Mouse (Mus musculus): ENCODE measurements around the gene Cyp11a1.

Cyp11a1 gene

GRCm38 (mm10) chr9:58009015-58009362 is 2.8 kb downstream of the Cyp11a1 start:
- DNase-seq (ENCODE audit: low spot score): peak; percentile 76

GRCm38 (mm10) chr9:58009588-58009987 is 3.4 kb downstream of the Cyp11a1 start:
- DNase-seq (ENCODE audit: low spot score): no peak

GRCm38 (mm10) chr9:58011027-58011426 is 4.8 kb downstream of the Cyp11a1 start:
- DNase-seq (ENCODE audit: low spot score): no peak

- no peak for DNase-seq (ENCODE audit: low spot score)
Observed at GRCm38 (mm10) chr9:58011552-58011951, 5.3 kb downstream of the Cyp11a1 start.

- no peak for DNase-seq (ENCODE audit: low spot score)
Observed at GRCm38 (mm10) chr9:58012486-58012885, 6.3 kb downstream of the Cyp11a1 start.

- DNase-seq (ENCODE audit: low spot score): no peak
Observed at GRCm38 (mm10) chr9:58012935-58013334, 6.7 kb downstream of the Cyp11a1 start.

GRCm38 (mm10) chr9:58014393-58015160 is 8.4 kb downstream of the Cyp11a1 start:
- no peak for DNase-seq (ENCODE audit: low spot score)

- DNase-seq (ENCODE audit: low spot score): no peak
Observed at GRCm38 (mm10) chr9:58015856-58016255, 9.6 kb downstream of the Cyp11a1 start.

- DNase-seq (ENCODE audit: low spot score): no peak
Observed at GRCm38 (mm10) chr9:58016962-58017361, 10.8 kb downstream of the Cyp11a1 start.

- DNase-seq (ENCODE audit: low spot score): no peak
Observed at GRCm38 (mm10) chr9:58018385-58018784, 12.2 kb downstream of the Cyp11a1 start.

- DNase-seq (ENCODE audit: low spot score): no peak
Observed at GRCm38 (mm10) chr9:58025995-58026394, 19.8 kb downstream of the Cyp11a1 start.

- DNase-seq (ENCODE audit: low spot score): no peak
Observed at GRCm38 (mm10) chr9:58027426-58028180, 21.4 kb downstream of the Cyp11a1 start.

GRCm38 (mm10) chr9:58028841-58029240 is 22.6 kb downstream of the Cyp11a1 start:
- DNase-seq (ENCODE audit: low spot score): no peak

- DNase-seq (ENCODE audit: low spot score): no peak
Observed at GRCm38 (mm10) chr9:58029635-58030034, 23.4 kb downstream of the Cyp11a1 start.

- no peak for DNase-seq (ENCODE audit: low spot score)
Observed at GRCm38 (mm10) chr9:58031895-58032294, 25.7 kb downstream of the Cyp11a1 start.

- no peak for DNase-seq (ENCODE audit: low spot score)
Observed at GRCm38 (mm10) chr9:58035519-58035918, 29.3 kb downstream of the Cyp11a1 start.

- DNase-seq (ENCODE audit: low spot score): no peak
Observed at GRCm38 (mm10) chr9:58035951-58036698, 29.9 kb downstream of the Cyp11a1 start.

GRCm38 (mm10) chr9:58036961-58037360 is 30.8 kb downstream of the Cyp11a1 start:
- DNase-seq (ENCODE audit: low spot score): no peak

- DNase-seq (ENCODE audit: low spot score): peak; percentile 82
Observed at GRCm38 (mm10) chr9:58038500-58039168, 32.4 kb downstream of the Cyp11a1 start.

GRCm38 (mm10) chr9:58040977-58041376 is 34.8 kb downstream of the Cyp11a1 start:
- DNase-seq (ENCODE audit: low spot score): no peak

- DNase-seq (ENCODE audit: low spot score): no peak
Observed at GRCm38 (mm10) chr9:58042391-58042790, 36.2 kb downstream of the Cyp11a1 start.

GRCm38 (mm10) chr9:58043496-58044017 is 37.3 kb downstream of the Cyp11a1 start:
- no peak for DNase-seq (ENCODE audit: low spot score)
